Mouse (Mus musculus): ENCODE results near the gene Clmp.

DNA sequence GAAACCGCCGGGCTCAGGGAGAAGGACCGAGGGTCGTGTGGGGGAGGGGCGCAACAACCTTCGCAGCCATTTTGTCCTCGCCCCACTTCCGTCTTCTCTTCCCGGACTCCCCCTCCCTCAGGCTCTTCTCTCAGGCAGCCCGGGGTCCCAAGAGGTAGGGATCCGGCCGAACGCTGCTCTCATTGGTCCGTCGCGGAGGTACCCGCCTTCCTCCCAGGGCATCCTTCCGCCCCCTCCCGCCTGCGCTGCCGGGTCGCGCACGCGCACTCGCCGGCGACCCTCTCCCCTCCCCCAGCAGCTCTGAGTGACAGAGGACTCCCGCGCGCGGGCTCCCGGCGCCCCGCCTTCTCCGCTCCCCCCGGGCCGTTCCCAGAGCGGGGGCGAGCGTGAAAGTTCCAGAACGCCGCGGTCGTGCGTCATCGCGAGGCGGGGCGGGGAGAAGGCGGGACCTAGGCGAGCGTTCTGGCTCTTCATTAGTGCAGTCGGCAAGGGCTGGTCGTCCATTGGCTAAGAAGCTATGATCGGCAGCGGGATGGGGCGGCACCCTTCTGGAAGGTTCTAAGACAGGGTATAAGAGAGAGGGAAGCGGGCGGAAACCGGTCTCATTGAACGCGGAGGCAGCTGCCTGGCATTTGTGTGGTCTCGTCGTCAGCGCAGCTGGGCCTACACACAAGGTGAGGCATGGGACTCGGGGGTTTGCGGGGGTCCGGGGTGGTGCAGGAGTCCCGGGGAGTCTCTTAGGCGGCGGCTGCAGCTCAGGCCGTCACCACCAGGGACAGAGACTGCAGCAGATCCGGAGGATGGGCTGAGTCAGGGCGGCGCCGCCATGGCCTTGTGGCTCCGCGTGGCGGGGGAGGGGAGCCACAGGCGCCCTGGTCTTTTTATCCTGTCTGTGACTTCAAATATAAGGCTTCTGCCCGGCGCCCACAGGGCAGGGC is 115.2 kb downstream of the Clmp start, which contains the start of gene Hspa8:
- peak; percentile 98 for TF ChIP-seq EP300 (IDR thresholded peaks at IDR 0.05; ENCODE audit: insufficient read depth, low read depth, low read length)
- peak; percentile 100 for TF ChIP-seq POLR2A (IDR thresholded peaks at IDR 0.05; ENCODE audit: insufficient read depth, low read depth, low read length)
- peak; percentile 62 for TF ChIP-seq CTCF (IDR thresholded peaks at IDR 0.05)
